Mouse (Mus musculus): Measurements from ENCODE around the gene Nfib. TPM values are rescaled to one million over a fixed set of nuclear protein-coding genes. Genes with fewer than 3 reads are reported as not detected.
"Not testable (repeated sequence)": the region's sequence is repeated elsewhere in the genome, so short reads cannot be mapped to it uniquely, and the experiment has no call there.

The Nfib gene
- polyA plus RNA-seq, 1 experiment: 39.4 TPM

- DNase-seq (ENCODE audit: extremely low spot score in 1 of 2, low spot score in 1 of 2): no peak
Measured at GRCm38 (mm10) chr4:82275996-82276395, 429.6 kb downstream of the Nfib start.

- no peak for DNase-seq (ENCODE audit: extremely low spot score in 1 of 2, low spot score in 1 of 2)
Measured at GRCm38 (mm10) chr4:82273049-82273754, 432.3 kb downstream of the Nfib start.

- DNase-seq (ENCODE audit: extremely low spot score in 1 of 2, low spot score in 1 of 2): no peak
Measured at GRCm38 (mm10) chr4:82272099-82272498, 433.5 kb downstream of the Nfib start.

GRCm38 (mm10) chr4:82271547-82271946, 434.0 kb downstream of the Nfib start:
- DNase-seq (ENCODE audit: extremely low spot score in 1 of 2, low spot score in 1 of 2): no peak

GRCm38 (mm10) chr4:82267832-82268778, 437.4 kb downstream of the Nfib start:
- no peak for DNase-seq (ENCODE audit: extremely low spot score in 1 of 2, low spot score in 1 of 2)

- no peak for DNase-seq (ENCODE audit: extremely low spot score in 1 of 2, low spot score in 1 of 2)
Measured at GRCm38 (mm10) chr4:82266066-82266619, 439.4 kb downstream of the Nfib start.

GRCm38 (mm10) chr4:82258545-82258944, 447.0 kb downstream of the Nfib start:
- DNase-seq (ENCODE audit: extremely low spot score in 1 of 2, low spot score in 1 of 2): not testable (repeated sequence)

- no peak for DNase-seq (ENCODE audit: extremely low spot score in 1 of 2, low spot score in 1 of 2)
Measured at GRCm38 (mm10) chr4:82252054-82252453, 453.5 kb downstream of the Nfib start.

GRCm38 (mm10) chr4:82250355-82250659, 455.2 kb downstream of the Nfib start:
- DNase-seq (ENCODE audit: extremely low spot score in 1 of 2, low spot score in 1 of 2): no peak

GRCm38 (mm10) chr4:82249518-82250354, 455.8 kb downstream of the Nfib start:
- no peak for DNase-seq (ENCODE audit: extremely low spot score in 1 of 2, low spot score in 1 of 2)

GRCm38 (mm10) chr4:82248961-82249360, 456.6 kb downstream of the Nfib start:
- DNase-seq (ENCODE audit: extremely low spot score in 1 of 2, low spot score in 1 of 2): no peak

GRCm38 (mm10) chr4:82248031-82248430, 457.5 kb downstream of the Nfib start:
- no peak for DNase-seq (ENCODE audit: extremely low spot score in 1 of 2, low spot score in 1 of 2)

GRCm38 (mm10) chr4:82246290-82246689, 459.3 kb downstream of the Nfib start:
- DNase-seq (ENCODE audit: extremely low spot score in 1 of 2, low spot score in 1 of 2): no peak

Other genes starting within 250 kb of the Nfib start
- 15.6 and 16.7 TPM in 2 replicates for gene Zdhhc21, start 154.2 kb upstream of the Nfib start, polyA plus RNA-seq (2012; rRNA removed)
- 0.04 TPM in 1 of 2 replicates, not detected in the other for gene Cer1, start 179.4 kb upstream of the Nfib start, polyA plus RNA-seq (2012; rRNA removed)

All from frontal cortex, adult 2 months (tissue).